ENCODE assay signal across 13 mouse cellular contexts in genomic region chrX:48405141-48405540, GRCm38 (mm10). TPM values are rescaled to one million over a fixed set of nuclear protein-coding genes. Genes with fewer than 3 reads are reported as not detected.
DNase-seq lines count a peak whose midpoint lies in the region; ATAC-seq and TF ChIP-seq lines count a peak whose summit lies in the region.
"Had no signal": no experiment of that assay in that cellular context is flagged by ENCODE, and none has a peak within 500 bp of the region (broad histone marks: within the 10 kb centered on the region; RNA-seq: fewer than 3 reads in every experiment).

No protein-coding gene starts in this region.

- TF ChIP-seq EP300 in lung, postnatal 0 days (IDR thresholded peaks at IDR 0.05), result no peak
- TF ChIP-seq EP300 in heart, postnatal 0 days (IDR thresholded peaks at IDR 0.05; ENCODE audit: low read depth), result no peak

- no peak overlapping the region for H3K27ac ChIP-seq in lung, postnatal 0 days (ENCODE audit: low read length)
- peak overlapping the region; percentile 44; the same call in 1 of the 2 replicates for H3K27ac ChIP-seq in embryonic facial prominence, embryonic 15.5 days (replicated peaks)
- peak overlapping the region; percentile 59; the same call in 1 of the 2 replicates for H3K27ac ChIP-seq in heart, postnatal 0 days (ENCODE audit: low read depth)
- no peak overlapping the region for H3K27ac ChIP-seq in forebrain, postnatal 0 days (ENCODE audit: low read depth, low read length)
- H3K27ac ChIP-seq: hindbrain, embryonic 15.5 days; midbrain, embryonic 10.5 days; neural tube, embryonic 12.5 days; stomach, embryonic 15.5 days had no signal

- H3K4me2 ChIP-seq in lung, postnatal 0 days (replicated peaks; ENCODE audit: low read depth, low read length), result no peak overlapping the region
- H3K4me2 ChIP-seq in embryonic facial prominence, embryonic 15.5 days (replicated peaks), result no peak overlapping the region
- no peak overlapping the region for H3K4me2 ChIP-seq in heart, postnatal 0 days (ENCODE audit: low read depth, low read length)
- no peak overlapping the region for H3K4me2 ChIP-seq in forebrain, postnatal 0 days (ENCODE audit: low read depth)
- H3K4me2 ChIP-seq: hindbrain, embryonic 15.5 days; neural tube, embryonic 12.5 days; stomach, embryonic 15.5 days had no signal

- peak; percentile 3 for DNase-seq in lung, adult 2 months
- no peak for DNase-seq in lung, postnatal 0 days (ENCODE audit: low spot score)
- DNase-seq in heart, postnatal 0 days (ENCODE audit: low spot score), result no peak
- peak; percentile 64 for DNase-seq in skeletal muscle tissue, adult 2 months (ENCODE audit: low read depth, low spot score)
- no peak for DNase-seq in adrenal gland, postnatal 25 days
- no peak for DNase-seq in B cell, adult 2 months
- DNase-seq in forebrain, postnatal 0 days, result no peak

- no peaks in the 10 kb centered on the region for H3K4me1 ChIP-seq in lung, adult 2 months (ENCODE audit: control insufficient read depth, insufficient read depth, low read length)
- no peaks in the 10 kb centered on the region for H3K4me1 ChIP-seq in lung, postnatal 0 days (ENCODE audit: insufficient read depth, low read depth, low read length)
- H3K4me1 ChIP-seq in embryonic facial prominence, embryonic 15.5 days, result peaks cover 4% of the 10 kb centered on the region; the same call in 1 of the 2 replicates
- no peaks in the 10 kb centered on the region for H3K4me1 ChIP-seq in heart, postnatal 0 days (ENCODE audit: control insufficient read depth, insufficient read depth)
- H3K4me1 ChIP-seq in forebrain, postnatal 0 days (ENCODE audit: insufficient read depth), result no peaks in the 10 kb centered on the region
- H3K4me1 ChIP-seq: hindbrain, embryonic 15.5 days; midbrain, embryonic 10.5 days; neural tube, embryonic 12.5 days; stomach, embryonic 15.5 days had no signal

- WGBS in lung, adult 2 months, result 57% methylated on average over 3 of the region's 3 CpGs
- 35% methylated on average over 3 of the region's 3 CpGs for WGBS in lung, postnatal 0 days
- WGBS in embryonic facial prominence, embryonic 15.5 days, result 21% methylated on average over 3 of the region's 3 CpGs
- 28% methylated on average over 3 of the region's 3 CpGs for WGBS in heart, postnatal 0 days
- WGBS in forebrain, postnatal 0 days, result 49% methylated on average over 3 of the region's 3 CpGs

- peaks cover 4% of the 10 kb centered on the region; the same call in 1 of the 2 replicates for H3K36me3 ChIP-seq in lung, postnatal 0 days (ENCODE audit: insufficient read depth, low read length)
- peaks cover 33% of the 10 kb centered on the region for H3K36me3 ChIP-seq in embryonic facial prominence, embryonic 15.5 days
- peaks cover 19% of the 10 kb centered on the region for H3K36me3 ChIP-seq in heart, postnatal 0 days (replicated peaks; ENCODE audit: control insufficient read depth, insufficient read depth, low read length)
- H3K36me3 ChIP-seq in forebrain, postnatal 0 days (ENCODE audit: insufficient read depth), result peaks cover 29% of the 10 kb centered on the region

- no peaks in the 10 kb centered on the region for H3K27me3 ChIP-seq in lung, postnatal 0 days (replicated peaks; ENCODE audit: insufficient read depth, low read length)
- H3K27me3 ChIP-seq in embryonic facial prominence, embryonic 15.5 days, result no peaks in the 10 kb centered on the region
- no peaks in the 10 kb centered on the region for H3K27me3 ChIP-seq in heart, postnatal 0 days (ENCODE audit: control insufficient read depth, insufficient read depth, low read length)
- H3K27me3 ChIP-seq in forebrain, postnatal 0 days (ENCODE audit: insufficient read depth, low read length), result no peaks in the 10 kb centered on the region
- H3K27me3 ChIP-seq: CH12.LX; hindbrain, embryonic 15.5 days; neural tube, embryonic 12.5 days; stomach, embryonic 15.5 days had no signal

- H3K9me3 ChIP-seq in lung, postnatal 0 days (ENCODE audit: low read length), result no peaks in the 10 kb centered on the region
- H3K9me3 ChIP-seq in embryonic facial prominence, embryonic 15.5 days (replicated peaks), result no peaks in the 10 kb centered on the region
- H3K9me3 ChIP-seq in heart, postnatal 0 days (replicated peaks; ENCODE audit: control insufficient read depth, low read length), result no peaks in the 10 kb centered on the region
- H3K9me3 ChIP-seq in forebrain, postnatal 0 days (ENCODE audit: low read length), result no peaks in the 10 kb centered on the region
- H3K9me3 ChIP-seq: hindbrain, embryonic 15.5 days; midbrain, embryonic 10.5 days; neural tube, embryonic 12.5 days; stomach, embryonic 15.5 days had no signal

- no peak overlapping the region for H3K9ac ChIP-seq in lung, postnatal 0 days (replicated peaks; ENCODE audit: low read depth)
- H3K9ac ChIP-seq in embryonic facial prominence, embryonic 15.5 days, result no peak overlapping the region
- no peak overlapping the region for H3K9ac ChIP-seq in heart, postnatal 0 days (replicated peaks; ENCODE audit: low read depth, low read length)
- H3K9ac ChIP-seq in forebrain, postnatal 0 days, result no peak overlapping the region
- H3K9ac ChIP-seq: hindbrain, embryonic 15.5 days; neural tube, embryonic 12.5 days; stomach, embryonic 15.5 days had no signal

- no peak for TF ChIP-seq POLR2A in lung, adult 2 months (IDR thresholded peaks at IDR 0.05; ENCODE audit: borderline replicate concordance, extremely low read depth, low read depth, low read length)

- TF ChIP-seq CTCF in lung, adult 2 months (IDR thresholded peaks at IDR 0.05; ENCODE audit: insufficient read depth, low read length), result no peak
- TF ChIP-seq CTCF in lung, postnatal 0 days (IDR thresholded peaks at IDR 0.05), result no peak
- 0 out of 2 replicates have a peak, but pooled peaks have one; percentile 2 for TF ChIP-seq CTCF in heart, postnatal 0 days (IDR thresholded peaks at IDR 0.05; ENCODE audit: low read depth)
- no peak for TF ChIP-seq CTCF in forebrain, postnatal 0 days (IDR thresholded peaks at IDR 0.05; ENCODE audit: low read depth)

- H3K4me3 ChIP-seq in lung, adult 2 months (replicated peaks; ENCODE audit: extremely low read depth, low read depth, low read length), result no peak overlapping the region
- no peak overlapping the region for H3K4me3 ChIP-seq in lung, postnatal 0 days (ENCODE audit: low read depth, low read length)
- no peak overlapping the region for H3K4me3 ChIP-seq in embryonic facial prominence, embryonic 15.5 days (replicated peaks)
- no peak overlapping the region for H3K4me3 ChIP-seq in heart, postnatal 0 days (ENCODE audit: low read depth, low read length)
- no peak overlapping the region for H3K4me3 ChIP-seq in forebrain, postnatal 0 days (ENCODE audit: low read depth, low read length)
- H3K4me3 ChIP-seq: hindbrain, embryonic 15.5 days; midbrain, embryonic 10.5 days; neural tube, embryonic 12.5 days; stomach, embryonic 15.5 days had no signal

- no peak for ATAC-seq in lung, postnatal 0 days
- ATAC-seq in embryonic facial prominence, embryonic 15.5 days (ENCODE audit: insufficient number of reproducible peaks, low FRiP score, low TSS enrichment, low read depth), result peak; percentile 73
- peak; percentile 63 for ATAC-seq in heart, postnatal 0 days (ENCODE audit: insufficient read depth, low read depth)
- no peak for ATAC-seq in forebrain, postnatal 0 days

RNA-seq across cellular contexts. Expression of gene Elf4, which starts 57.8 kb away (rescaled TPM):
- 15.9 and 16.8 TPM in 2 replicates for polyA plus RNA-seq in lung, adult 2 months (2012; rRNA removed)
- 3.5 and 3.8 TPM in 2 replicates for polyA plus RNA-seq in lung, postnatal 0 days (2015; fragmentation: Nextera tagmentation; extraction: Ambion mirVana)
- 6.5 and 7.3 TPM in 2 replicates for polyA plus RNA-seq in embryonic facial prominence, embryonic 15.5 days (2015; fragmentation: Nextera tagmentation; extraction: Ambion mirVana)
- 12.3 and 13.0 TPM in 2 replicates for total RNA-seq in heart, postnatal 0 days (2014; rRNA removed; ENCODE audit: low replicate concordance)
- 4.1 and 4.6 TPM in 2 replicates for polyA plus RNA-seq in heart, postnatal 0 days (2015; fragmentation: Nextera tagmentation; extraction: Ambion mirVana)
- 25.6 and 27.2 TPM in 2 replicates for total RNA-seq in adrenal gland, postnatal 25 days (2021)
- 0.54 and 1.8 TPM in 2 replicates for total RNA-seq in forebrain, postnatal 0 days (2014; rRNA removed)
- polyA plus RNA-seq in forebrain, postnatal 0 days (2015; fragmentation: Nextera tagmentation; extraction: Ambion mirVana), result 0.13 and 0.24 TPM in 2 replicates

Comparison
In these comparisons a context has a peak if more than half of its experiments do, and no peak if none do; other contexts are left out.
1. DNase-seq: peak in lung, adult 2 months (single experiment) and skeletal muscle tissue, adult 2 months (single experiment); none in lung, postnatal 0 days (single experiment), heart, postnatal 0 days (single experiment), adrenal gland, postnatal 25 days (single experiment), B cell, adult 2 months (0 of 2) and forebrain, postnatal 0 days (single experiment).
2. ATAC-seq: peak in embryonic facial prominence, embryonic 15.5 days (single experiment) and heart, postnatal 0 days (single experiment); none in lung, postnatal 0 days (single experiment) and forebrain, postnatal 0 days (single experiment).
3. H3K27ac ChIP-seq: peak in embryonic facial prominence, embryonic 15.5 days (single experiment) and heart, postnatal 0 days (single experiment); none in lung, postnatal 0 days (single experiment) and forebrain, postnatal 0 days (single experiment).